Mouse (Mus musculus): ENCODE data around the gene Hhat.

DNA sequence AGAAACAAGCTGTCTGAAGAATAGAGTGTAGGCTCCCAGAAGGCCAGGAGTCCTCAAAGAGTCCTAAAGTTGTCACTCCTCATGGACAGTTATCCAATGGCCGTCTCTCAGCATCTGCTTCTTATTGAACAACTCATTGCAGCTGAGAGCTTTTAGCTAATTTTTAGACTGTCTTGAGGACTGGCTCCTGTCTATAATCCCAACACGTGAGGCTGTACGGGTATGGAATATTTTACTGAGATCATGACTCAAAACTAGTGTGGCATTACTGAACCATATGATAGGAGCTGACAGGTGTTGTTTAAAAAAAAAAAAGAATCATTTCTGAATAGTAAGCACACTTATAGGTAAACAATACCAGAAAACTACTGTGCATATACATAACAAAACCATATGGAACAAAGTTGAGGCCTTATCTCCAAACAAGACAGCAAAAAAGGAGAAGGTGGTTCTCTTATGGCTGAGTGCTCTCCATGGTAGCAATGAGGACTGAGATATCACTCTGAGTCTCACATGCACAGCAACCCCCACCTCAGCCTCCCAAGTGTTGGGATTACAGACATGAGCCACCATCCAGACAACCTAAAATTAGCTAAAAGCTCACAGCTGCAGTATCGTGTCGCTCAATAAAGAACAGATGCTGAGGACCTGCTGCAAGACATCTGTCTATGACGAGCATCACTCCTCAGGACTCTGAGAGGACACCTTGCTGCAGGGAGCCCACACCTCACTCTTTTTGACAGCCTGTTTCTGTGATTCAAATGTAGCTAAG lies 21.6 kb downstream of the Hhat start:
- no peak for TF ChIP-seq CTCF (conservative IDR thresholded peaks at IDR 0.05 in 1 of 2, IDR thresholded peaks at IDR 0.05 in 1 of 2; ENCODE audit: low read depth in 2 of 2, low read length in 2 of 2)
- TF ChIP-seq ZKSCAN1 (IDR thresholded peaks at IDR 0.05; ENCODE audit: borderline replicate concordance, low read depth, low read length) = no peak
- no peak for TF ChIP-seq USF2 (conservative IDR thresholded peaks at IDR 0.05; ENCODE audit: low read depth, low read length)
- no peak for TF ChIP-seq POLR2A (IDR thresholded peaks at IDR 0.05; ENCODE audit: low read depth, low read length)
- peak; percentile 37; the same call in 1 of the 2 replicates for TF ChIP-seq MXI1 (IDR thresholded peaks at IDR 0.05; ENCODE audit: low read depth, low read length)
- no peak; the same call in 1 of the 2 replicates for TF ChIP-seq JUN (IDR thresholded peaks at IDR 0.05; ENCODE audit: insufficient read depth, low read depth, low read length)
